Mouse (Mus musculus): ENCODE results near the gene Nid2. TPM values are rescaled to one million over a fixed set of nuclear protein-coding genes. Genes with fewer than 3 reads are reported as not detected.

The Nid2 gene
- total and polyA plus RNA-seq, 3 experiments: not detected

DNA sequence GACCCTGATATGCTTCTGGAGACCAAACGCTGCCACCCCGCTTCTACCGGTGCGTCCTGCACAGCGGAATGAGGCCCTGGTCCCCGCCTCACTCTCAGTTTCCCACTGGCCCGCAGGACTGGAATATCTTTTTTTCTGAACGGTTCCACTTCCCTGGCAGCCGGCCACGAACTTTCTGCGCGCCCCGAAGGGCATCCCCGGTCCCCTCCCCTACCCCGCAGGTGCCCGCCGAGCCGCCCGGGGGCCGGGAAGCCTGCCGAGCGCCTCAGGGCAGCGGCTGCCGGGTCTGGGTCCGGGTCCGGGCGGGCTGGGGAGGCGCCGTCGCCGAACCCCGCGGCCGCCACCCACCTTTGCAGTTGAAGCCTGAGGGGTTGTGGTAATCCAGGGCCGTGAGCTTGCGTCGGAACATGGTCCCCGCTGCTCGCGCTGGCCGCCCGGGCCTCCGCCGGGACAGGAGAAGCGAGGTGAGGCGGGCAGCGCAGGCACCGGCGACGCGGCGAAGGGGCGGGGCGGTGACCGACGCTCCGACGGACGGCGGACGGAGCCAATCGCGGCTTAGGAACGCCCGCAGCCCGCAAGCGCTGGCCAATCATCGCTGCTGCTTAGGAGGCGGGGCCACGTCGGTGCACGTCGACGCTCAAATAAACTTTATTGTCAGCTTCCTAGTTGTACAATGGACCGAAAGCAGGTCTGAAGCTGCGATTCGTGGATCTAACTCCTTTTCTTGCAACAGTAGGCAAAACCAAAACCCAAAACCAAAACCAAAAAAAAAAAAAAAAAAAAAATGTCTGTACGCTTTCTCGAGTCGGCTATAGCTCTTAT is 72.5 kb downstream of the Nid2 start, which contains the start of gene Rtraf:
Gene Rtraf (minus strand): TSS at position 504 of the 822 bp plus-strand sequence.
- Histone ChIP-seq H3K9me3 (replicated peaks; ENCODE audit: insufficient read depth, low read length) (no peaks in the 10 kb centered on the region), H3K79me2 (ENCODE audit: control insufficient read depth, insufficient read depth, low read length, poor library complexity) (peaks cover 12% of the 10 kb centered on the region), H3K4me3 (ENCODE audit: control insufficient read depth in 1 of 2, insufficient read depth in 1 of 2, low read depth in 2 of 2, low read length in 2 of 2) (peak within 1 kb of the TSS; percentile 99), H3K36me3 (ENCODE audit: control insufficient read depth in 1 of 2, insufficient read depth in 2 of 2, low read length in 2 of 2) (peaks cover 7 to 8% of the 10 kb centered on the region in 2 experiments), H3K9ac (ENCODE audit: control insufficient read depth, low read depth, low read length, poor library complexity, severe bottlenecking) (peak within 1 kb of the TSS; percentile 94), H3K27me3 (ENCODE audit: control insufficient read depth in 1 of 2, insufficient read depth in 2 of 2, low read length in 2 of 2) (peaks cover 0 to 2% of the 10 kb centered on the region in 2 experiments; a peak in 3 of 4 replicates), H3K27ac (ENCODE audit: control insufficient read depth, low read depth, low read length) (peak within 1 kb of the TSS; percentile 60), H3K4me1 (ENCODE audit: control insufficient read depth in 1 of 2, insufficient read depth in 2 of 2, low read length in 2 of 2) (peaks cover 2 to 6% of the 10 kb centered on the region in 2 experiments; a peak in 3 of 4 replicates)
- DNase-seq (ENCODE audit: low read depth, low spot score): peak; percentile 96
- TF ChIP-seq ZMIZ1 (IDR thresholded peaks at IDR 0.05; ENCODE audit: low read depth, low read length) (0 out of 2 replicates have a peak, but pooled peaks have one; percentile 46), ZC3H11A (IDR thresholded peaks at IDR 0.05; ENCODE audit: low read depth, low read length) (no peak), RCOR1 (IDR thresholded peaks at IDR 0.05; ENCODE audit: low read depth, low read length) (no peak), POLR2AphosphoS5 (IDR thresholded peaks at IDR 0.05; ENCODE audit: borderline replicate concordance, low read depth, low read length) (no peak), SIN3A (IDR thresholded peaks at IDR 0.05; ENCODE audit: low read length) (peak; percentile 63; the same call in 1 of the 2 replicates), ZNF384 (IDR thresholded peaks at IDR 0.05; ENCODE audit: low read depth, low read length) (peak; percentile 80), ETS1 (IDR thresholded peaks at IDR 0.05; ENCODE audit: low read depth, low read length) (no peak), MYB (IDR thresholded peaks at IDR 0.05; ENCODE audit: low read depth, low read length) (no peak), ELF1 (IDR thresholded peaks at IDR 0.05; ENCODE audit: low read depth, low read length) (peak; percentile 72), RAD21 (IDR thresholded peaks at IDR 0.05; ENCODE audit: low read depth, low read length) (no peak), MAFK (IDR thresholded peaks at IDR 0.05; ENCODE audit: borderline replicate concordance, low read depth, low read length) (no peak), USF1 (IDR thresholded peaks at IDR 0.05; ENCODE audit: low read depth, low read length) (no peak), GATA1 (IDR thresholded peaks at IDR 0.05; ENCODE audit: low read depth, low read length) (no peak), JUND (IDR thresholded peaks at IDR 0.05; ENCODE audit: low read depth, low read length) (no peak), EP300 (IDR thresholded peaks at IDR 0.05; ENCODE audit: low read depth in 1 of 2, low read length in 2 of 2) (no peak), POLR2A (IDR thresholded peaks at IDR 0.05; ENCODE audit: control insufficient read depth in 1 of 2, insufficient read depth in 1 of 2, low read depth in 1 of 2, low read length in 2 of 2, poor library complexity in 1 of 2) (peak; percentile 63 to 68; a peak in 3 of 4 replicates), CHD1 (IDR thresholded peaks at IDR 0.05; ENCODE audit: low read depth, low read length) (no peak), TBP (IDR thresholded peaks at IDR 0.05; ENCODE audit: low read depth, low read length) (peak; percentile 84), USF2 (IDR thresholded peaks at IDR 0.05; ENCODE audit: borderline replicate concordance in 1 of 2, insufficient read depth in 1 of 2, low read depth in 1 of 2, low read length in 2 of 2) (no peak), CHD2 (IDR thresholded peaks at IDR 0.05; ENCODE audit: low read length) (peak; percentile 59; the same call in 1 of the 2 replicates), MXI1 (IDR thresholded peaks at IDR 0.05; ENCODE audit: low read depth, low read length) (peak; percentile 77), MAZ (IDR thresholded peaks at IDR 0.05; ENCODE audit: low read depth, low read length) (0 out of 2 replicates have a peak, but pooled peaks have one; percentile 20), MAX (IDR thresholded peaks at IDR 0.05; ENCODE audit: low read length) (peak; percentile 22; the same call in 1 of the 2 replicates), UBTF (IDR thresholded peaks at IDR 0.05; ENCODE audit: borderline replicate concordance, insufficient read depth, low read depth, low read length) (no peak), E2F4 (IDR thresholded peaks at IDR 0.05; ENCODE audit: borderline replicate concordance, low read depth, low read length) (no peak), ZKSCAN1 (IDR thresholded peaks at IDR 0.05; ENCODE audit: low read depth, low read length) (no peak), TCF12 (IDR thresholded peaks at IDR 0.05; ENCODE audit: low read depth, low read length) (0 out of 2 replicates have a peak, but pooled peaks have one; percentile 4), NELFE (IDR thresholded peaks at IDR 0.05; ENCODE audit: low read depth, low read length) (peak; percentile 80), MEF2A (IDR thresholded peaks at IDR 0.05; ENCODE audit: extremely low read depth, insufficient replicate concordance, low read depth, low read length, poor library complexity, severe bottlenecking) (no peak), GABPA (IDR thresholded peaks at IDR 0.05; ENCODE audit: low read depth, low read length) (no peak), MYC (IDR thresholded peaks at IDR 0.05; ENCODE audit: low read depth, low read length) (peak; percentile 35; the same call in 1 of the 2 replicates), HCFC1 (IDR thresholded peaks at IDR 0.05; ENCODE audit: low read depth, low read length) (peak; percentile 91), CTCF (IDR thresholded peaks at IDR 0.05 in 2 of 3, conservative IDR thresholded peaks at IDR 0.05 in 1 of 3; ENCODE audit: control insufficient read depth in 1 of 3, insufficient read depth in 1 of 3, low read depth in 2 of 3, low read length in 3 of 3, poor library complexity in 1 of 3, severe bottlenecking in 1 of 3) (no peak), SMC3 (IDR thresholded peaks at IDR 0.05; ENCODE audit: low read depth, low read length) (no peak), TAL1 (IDR thresholded peaks at IDR 0.05; ENCODE audit: low read length) (no peak), POLR2AphosphoS2 (IDR thresholded peaks at IDR 0.05; ENCODE audit: low read length) (peak; percentile 58; the same call in 1 of the 2 replicates)

Measured in MEL (cell line).